Mouse (Mus musculus) hindbrain, embryonic 10.5 days (tissue): Measurements from ENCODE around the gene Csde1. TPM values are rescaled to one million over a fixed set of nuclear protein-coding genes. Genes with fewer than 3 reads are reported as not detected.
A peak's percentile ranks its signal among the peaks of the same experiment; 100 is the strongest.

Experiments used
- DNase-seq: peaks from one replicate; pipeline ENCODE4 v3.0.0-alpha.2; 2017; ENCODE audit warnings: low spot score
- H3K27ac ChIP-seq: fragments of 300-500 bp; sonication (generic); 2 replicates; pipeline ENCODE4 v1.5.1; 2016; ENCODE audit warnings: mild to moderate bottlenecking, moderate library complexity
- H3K27me3 ChIP-seq: fragments of 300-500 bp; sonication (generic); 2 replicates; pipeline ENCODE4 v1.6.1; 2016; ENCODE audit warnings: mild to moderate bottlenecking; ENCODE audit not compliant: poor library complexity, insufficient read depth, severe bottlenecking
- H3K36me3 ChIP-seq: fragments of 300-500 bp; sonication (generic); 2 replicates; pipeline ENCODE4 v1.6.1; 2016; ENCODE audit warnings: mild to moderate bottlenecking, moderate library complexity
- H3K4me1 ChIP-seq: fragments of 300-500 bp; sonication (generic); replicated peaks from 2 replicates; pipeline ENCODE4 v1.6.1; 2016; ENCODE audit warnings: mild to moderate bottlenecking
- H3K4me3 ChIP-seq: fragments of 300-500 bp; sonication (generic); 2 replicates; pipeline ENCODE4 v1.5.1; 2016; ENCODE audit warnings: mild to moderate bottlenecking, moderate library complexity
- H3K9me3 ChIP-seq: fragments of 300-500 bp; sonication (generic); 2 replicates; pipeline ENCODE4 v1.6.1; 2016; ENCODE audit warnings: mild to moderate bottlenecking, moderate library complexity
- WGBS: fragments of 180-500 bp; shearing (Covaris S2); methylation state at CpG from one replicate; pipeline ENCODE4 v1.1.7; 2016; 5-methylcytosine and 5-hydroxymethylcytosine counted together
- polyA plus RNA-seq: library from polyadenylated mRNA; unstranded; fragments of >200 nt; fragmentation: Nextera tagmentation; extraction: Ambion mirVana; gene quantifications from 2 replicates; pipeline ENCODE4 v1.2.1, GENCODE M21; 2016

Csde1 gene
- polyA plus RNA-seq, 1 experiment from 2014 or later, result 362 TPM

DNA sequence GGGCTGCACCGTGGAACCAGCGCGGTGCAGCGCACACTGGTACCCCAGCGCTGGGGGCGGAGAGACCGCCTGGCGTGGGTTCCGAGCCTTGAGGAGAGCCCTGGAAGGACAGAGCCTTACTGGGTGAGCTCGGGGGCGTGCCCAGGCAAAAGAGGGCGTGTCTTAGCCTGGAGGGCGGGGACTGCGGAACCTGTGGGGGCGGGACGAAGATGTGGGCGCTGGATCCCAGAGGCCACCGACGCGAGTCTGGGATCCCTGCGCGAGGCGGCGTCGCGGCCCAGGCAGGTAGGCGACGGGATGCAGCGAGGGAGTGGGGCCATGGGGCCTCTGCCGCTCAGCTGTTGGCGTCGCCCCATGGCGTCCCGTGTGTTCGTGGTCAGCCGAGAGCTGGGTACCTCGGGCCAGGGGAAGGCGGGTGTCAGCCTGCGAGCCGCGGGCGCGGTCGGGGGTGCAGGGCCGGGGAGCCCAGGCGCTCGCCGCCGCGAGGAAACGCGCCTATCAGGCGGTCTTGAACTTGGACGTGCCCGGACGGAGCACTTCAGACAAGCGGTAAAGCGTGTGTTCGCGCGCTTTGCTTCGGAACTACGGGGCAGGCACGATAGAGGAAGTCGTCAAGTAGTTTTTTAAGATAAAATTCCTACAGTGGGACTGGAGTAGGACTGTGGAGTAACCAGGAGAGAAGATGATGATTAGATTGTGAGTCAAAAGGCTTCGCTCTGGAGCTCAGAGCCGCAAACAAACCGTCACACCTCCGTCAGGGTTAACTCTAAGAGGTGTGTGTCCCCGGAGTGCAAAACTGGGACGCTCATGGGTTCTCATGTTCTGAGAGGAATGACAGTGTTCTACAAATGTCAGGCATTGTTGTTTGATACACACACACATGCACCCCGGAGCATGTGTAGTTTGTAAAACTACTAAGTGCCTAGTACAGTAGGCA lies 82.5 kb downstream of the Csde1 start, which contains the start of gene Dennd2c:
Gene Dennd2c (plus strand): TSS at position 151 of the 937 bp plus-strand sequence.
- Histone ChIP-seq H3K27me3 (peaks cover 46% of the 10 kb centered on the region), H3K4me3 (peak within 1 kb of the TSS; percentile 75), H3K9me3 (no peaks in the 10 kb centered on the region), H3K4me1 (peaks cover 16% of the 10 kb centered on the region), H3K27ac (peak within 1 kb of the TSS; percentile 80), H3K36me3 (no peaks in the 10 kb centered on the region)
- 1% methylated on average over 72 of the region's 72 CpGs for WGBS
- peak; percentile 91 for DNase-seq

Other genes starting within 250 kb of the Csde1 start
- 0.11 TPM in 1 of 2 replicates, not detected in the other for gene Tshb, start 237.7 kb upstream of the Csde1 start, polyA plus RNA-seq
- not detected in 2 replicates for gene Sycp1, start 84.3 kb upstream of the Csde1 start, polyA plus RNA-seq
- not detected in 2 replicates for gene Nr1h5, start 56.3 kb upstream of the Csde1 start, polyA plus RNA-seq
- 72.2 and 77.5 TPM in 2 replicates for gene Sike1, start 24.7 kb upstream of the Csde1 start, polyA plus RNA-seq
- gene Nras, start 37.9 kb downstream of the Csde1 start, polyA plus RNA-seq, result 143 and 159 TPM in 2 replicates
- gene Ampd1, start 53.6 kb downstream of the Csde1 start, polyA plus RNA-seq, result 0.08 TPM in 1 of 2 replicates, not detected in the other
- 1.7 and 2.3 TPM in 2 replicates for gene Dennd2c, start 82.2 kb downstream of the Csde1 start, polyA plus RNA-seq
- 215 and 226 TPM in 2 replicates for gene Bcas2, start 151.2 kb downstream of the Csde1 start, polyA plus RNA-seq